Mouse (Mus musculus) heart, postnatal 0 days (tissue): ENCODE data around the gene Pdzd9.
A peak's percentile ranks its signal among the peaks of the same experiment; 100 is the strongest.

Experiments
- CTCF ChIP-seq: IDR thresholded peaks from 2 replicates; pipeline ENCODE4 v1.5.1; 2016; ENCODE audit warnings: antibody characterized with exemption, control low read depth, low read depth
- EP300 ChIP-seq: IDR thresholded peaks from 2 replicates; pipeline ENCODE4 v1.6.1; 2016; ENCODE audit warnings: antibody characterized with exemption, low read depth

GRCm38 (mm10) chr7:120690634-120691033 lies 20.5 kb upstream of the Pdzd9 start:
- TF ChIP-seq CTCF (peak; percentile 28), EP300 (no peak)
